In the genomic region with DNA sequence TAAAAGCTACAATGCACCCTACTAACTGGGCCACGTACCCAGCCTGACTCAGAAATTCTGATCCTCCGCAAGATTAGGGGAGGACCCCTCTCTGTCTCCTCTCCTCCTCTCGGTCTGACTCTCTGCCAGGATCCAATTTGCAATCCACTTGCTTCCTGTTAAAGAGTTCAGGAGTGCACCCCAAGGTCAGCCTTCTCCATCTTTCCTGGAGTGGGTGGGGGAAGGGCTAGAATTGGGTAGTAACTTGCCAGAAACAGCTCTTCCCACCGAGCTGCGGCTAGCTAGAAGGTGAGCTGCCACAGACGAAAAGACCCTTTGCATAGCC, we compare ENCODE assay signal across 8 mouse cellular contexts. TPM values are rescaled to one million over a fixed set of nuclear protein-coding genes. Genes with fewer than 3 reads are reported as not detected.
A peak's percentile ranks its signal among the peaks of the same experiment; 100 is the strongest.
DNase-seq lines count a peak whose midpoint lies in the region; ATAC-seq and TF ChIP-seq lines count a peak whose summit lies in the region.

No protein-coding gene starts in this region.

- H3K4me1 ChIP-seq in bone marrow, adult 2 months (ENCODE audit: control insufficient read depth, insufficient read depth, low read length) = no peaks in the 10 kb centered on the region; the same call in 1 of the 2 replicates
- H3K4me1 ChIP-seq in heart, postnatal 0 days (ENCODE audit: control insufficient read depth, insufficient read depth) = peaks cover 9% of the 10 kb centered on the region
- H3K4me1 ChIP-seq in limb, embryonic 10.5 days = peaks cover 39% of the 10 kb centered on the region
- peaks cover 11% of the 10 kb centered on the region for H3K4me1 ChIP-seq in midbrain, embryonic 14.5 days (ENCODE audit: control insufficient read depth, insufficient read depth, low read length)

- TF ChIP-seq CTCF in left cerebral cortex, adult 2 months (IDR thresholded peaks at IDR 0.05) = no peak
- TF ChIP-seq CTCF in bone marrow, adult 2 months (IDR thresholded peaks at IDR 0.05; ENCODE audit: control insufficient read depth, insufficient read depth, low read length) = no peak
- no peak for TF ChIP-seq CTCF in heart, postnatal 0 days (IDR thresholded peaks at IDR 0.05; ENCODE audit: low read depth)

- TF ChIP-seq POLR2A in bone marrow, adult 2 months (IDR thresholded peaks at IDR 0.05; ENCODE audit: borderline replicate concordance, control insufficient read depth, low read depth, low read length) = no peak

- H3K27me3 ChIP-seq in heart, postnatal 0 days (ENCODE audit: control insufficient read depth, insufficient read depth, low read length) = no peaks in the 10 kb centered on the region
- H3K27me3 ChIP-seq in limb, embryonic 10.5 days (ENCODE audit: low read depth, poor library complexity, severe bottlenecking) = no peaks in the 10 kb centered on the region
- H3K27me3 ChIP-seq in midbrain, embryonic 14.5 days (ENCODE audit: control insufficient read depth, insufficient read depth, low read length) = 0 out of 2 replicates have a peak, but pooled peaks cover 4% of the 10 kb centered on the region

- WGBS in bone marrow, adult 2 months = 5% methylated on average over 6 of the region's 6 CpGs
- WGBS in heart, postnatal 0 days = 25% methylated on average over 6 of the region's 6 CpGs
- WGBS in limb, embryonic 10.5 days = 2% methylated on average over 6 of the region's 6 CpGs
- WGBS in midbrain, embryonic 14.5 days = 4% methylated on average over 6 of the region's 6 CpGs

- peak overlapping the region; percentile 62 for H3K4me3 ChIP-seq in left cerebral cortex, adult 2 months
- H3K4me3 ChIP-seq in bone marrow, adult 2 months (replicated peaks; ENCODE audit: control insufficient read depth, low read depth, low read length) = peak overlapping the region; percentile 76
- H3K4me3 ChIP-seq in heart, postnatal 0 days (ENCODE audit: low read depth, low read length) = peak overlapping the region; percentile 67
- H3K4me3 ChIP-seq in limb, embryonic 10.5 days = peak overlapping the region; percentile 79
- H3K4me3 ChIP-seq in midbrain, embryonic 14.5 days (replicated peaks; ENCODE audit: low read depth, low read length) = peak overlapping the region; percentile 59

- peak overlapping the region; percentile 74 for H3K4me2 ChIP-seq in heart, postnatal 0 days (ENCODE audit: low read depth, low read length)
- H3K4me2 ChIP-seq in midbrain, embryonic 14.5 days (ENCODE audit: low read length) = peak overlapping the region; percentile 83

- H3K36me3 ChIP-seq in heart, postnatal 0 days (replicated peaks; ENCODE audit: control insufficient read depth, insufficient read depth, low read length) = no peaks in the 10 kb centered on the region
- no peaks in the 10 kb centered on the region for H3K36me3 ChIP-seq in limb, embryonic 10.5 days
- no peaks in the 10 kb centered on the region for H3K36me3 ChIP-seq in midbrain, embryonic 14.5 days (ENCODE audit: control insufficient read depth, insufficient read depth, low read length)

- peak overlapping the region; percentile 57; the same call in 1 of the 2 replicates for H3K9ac ChIP-seq in heart, postnatal 0 days (replicated peaks; ENCODE audit: low read depth, low read length)
- peak overlapping the region; percentile 73 for H3K9ac ChIP-seq in midbrain, embryonic 14.5 days (replicated peaks; ENCODE audit: low read length)

- DNase-seq in left cerebral cortex, adult 2 months (ENCODE audit: extremely low spot score in 1 of 2, low spot score in 2 of 2) = no peak
- DNase-seq in left cerebral cortex, adult 18-20 months (ENCODE audit: low spot score in 2 of 2) = no peak
- DNase-seq in heart, postnatal 0 days (ENCODE audit: low spot score) = no peak
- peak; percentile 61 for DNase-seq in limb, embryonic 10.5 days (ENCODE audit: low spot score)
- no peak for DNase-seq in midbrain, embryonic 14.5 days
- no peak for DNase-seq in layer of hippocampus, adult 8-10 months (ENCODE audit: low spot score in 2 of 2)

- no peaks in the 10 kb centered on the region for H3K9me3 ChIP-seq in heart, postnatal 0 days (replicated peaks; ENCODE audit: control insufficient read depth, low read length)
- no peaks in the 10 kb centered on the region for H3K9me3 ChIP-seq in limb, embryonic 10.5 days (replicated peaks)
- no peaks in the 10 kb centered on the region for H3K9me3 ChIP-seq in midbrain, embryonic 14.5 days (ENCODE audit: control insufficient read depth, low read length)

- ATAC-seq in heart, postnatal 0 days (ENCODE audit: insufficient read depth, low read depth) = no peak
- ATAC-seq in midbrain, embryonic 14.5 days (ENCODE audit: low FRiP score, low TSS enrichment) = no peak
- ATAC-seq in megakaryocyte-erythroid progenitor cell, adult 5-6 weeks (replicated peaks; ENCODE audit: low FRiP score, low TSS enrichment, poor library complexity, severe bottlenecking) = no peak

- no peak for TF ChIP-seq EP300 in heart, postnatal 0 days (IDR thresholded peaks at IDR 0.05; ENCODE audit: low read depth)

- intact Hi-C loops in left cerebral cortex, adult 2 months (cut with DNase I) = no loop called here

- H3K27ac ChIP-seq in left cerebral cortex, adult 2 months = peak overlapping the region; percentile 88
- H3K27ac ChIP-seq in bone marrow, adult 2 months (ENCODE audit: control insufficient read depth, insufficient read depth, low read depth, low read length, poor library complexity) = peak overlapping the region; percentile 88
- peak overlapping the region; percentile 84 for H3K27ac ChIP-seq in heart, postnatal 0 days (ENCODE audit: low read depth)
- peak overlapping the region; percentile 95 for H3K27ac ChIP-seq in limb, embryonic 10.5 days
- peak overlapping the region; percentile 86 for H3K27ac ChIP-seq in midbrain, embryonic 14.5 days (replicated peaks; ENCODE audit: low read depth, low read length)

RNA-seq across cellular contexts. Expression of a gene that starts 4.8 kb away (rescaled TPM):
- 100 to 1,000 TPM; 102 to 119 TPM for total RNA-seq in left cerebral cortex, adult 2 months (2021)
- 100 to 1,000 TPM in 1 of 2 experiments, 10 to 100 TPM in 1; 99.8 to 122 TPM for total RNA-seq in left cerebral cortex, adult 18-20 months (2021)
- 3.5 and 7.1 TPM in 2 replicates for polyA plus RNA-seq in bone marrow, adult 2 months (2011; ENCODE audit: insufficient read depth, insufficient read length, low replicate concordance, missing spikeins)
- total RNA-seq in heart, postnatal 0 days (2014; rRNA removed; ENCODE audit: low replicate concordance) = 7.5 and 8.2 TPM in 2 replicates
- polyA plus RNA-seq in heart, postnatal 0 days (2015; fragmentation: Nextera tagmentation; extraction: Ambion mirVana) = 3.2 TPM in 2 replicates
- 8.3 and 9.3 TPM in 2 replicates for polyA plus RNA-seq in limb, embryonic 10.5 days (2016; fragmentation: Nextera tagmentation; extraction: Ambion mirVana)
- 5.5 and 6.2 TPM in 2 replicates for polyA plus RNA-seq in midbrain, embryonic 14.5 days (2014; fragmentation: Nextera tagmentation; extraction: Ambion mirVana)
- total RNA-seq in layer of hippocampus, adult 8-10 months (2022) = 10 to 100 TPM; 79.4 to 96.5 (median 88.6) TPM
- 21.5 and 23.6 TPM in 2 replicates for total RNA-seq in megakaryocyte-erythroid progenitor cell, adult 5-6 weeks (2014; fragmentation: Nextera tagmentation)
- 4.6 and 5.4 TPM in 2 replicates for total RNA-seq in megakaryocyte-erythroid progenitor cell, adult 5-6 weeks (2017)
